Mouse (Mus musculus): ENCODE data around the gene Actl11.

- TF ChIP-seq CTCF (IDR thresholded peaks at IDR 0.05; ENCODE audit: insufficient read depth, low read length) (no peak), POLR2A (IDR thresholded peaks at IDR 0.05; ENCODE audit: borderline replicate concordance, extremely low read depth, low read depth, low read length) (no peak)
These were observed at the start of gene Actl11 for GRCm38 (mm10) chr9:107928169-107928568.

Data from lung, adult 2 months (tissue).